Mouse (Mus musculus) liver, embryonic 14.5 days (tissue): Measurements from ENCODE around the gene Sfn.

Source experiments
- CTCF ChIP-seq: IDR thresholded peaks from 2 replicates; pipeline ENCODE4 v1.5.1; 2016; ENCODE audit warnings: antibody characterized with exemption, low read depth, control low read depth
- EP300 ChIP-seq: IDR thresholded peaks from 2 replicates; pipeline ENCODE4 v1.6.1; 2016; ENCODE audit warnings: antibody characterized with exemption, low read depth

DNA sequence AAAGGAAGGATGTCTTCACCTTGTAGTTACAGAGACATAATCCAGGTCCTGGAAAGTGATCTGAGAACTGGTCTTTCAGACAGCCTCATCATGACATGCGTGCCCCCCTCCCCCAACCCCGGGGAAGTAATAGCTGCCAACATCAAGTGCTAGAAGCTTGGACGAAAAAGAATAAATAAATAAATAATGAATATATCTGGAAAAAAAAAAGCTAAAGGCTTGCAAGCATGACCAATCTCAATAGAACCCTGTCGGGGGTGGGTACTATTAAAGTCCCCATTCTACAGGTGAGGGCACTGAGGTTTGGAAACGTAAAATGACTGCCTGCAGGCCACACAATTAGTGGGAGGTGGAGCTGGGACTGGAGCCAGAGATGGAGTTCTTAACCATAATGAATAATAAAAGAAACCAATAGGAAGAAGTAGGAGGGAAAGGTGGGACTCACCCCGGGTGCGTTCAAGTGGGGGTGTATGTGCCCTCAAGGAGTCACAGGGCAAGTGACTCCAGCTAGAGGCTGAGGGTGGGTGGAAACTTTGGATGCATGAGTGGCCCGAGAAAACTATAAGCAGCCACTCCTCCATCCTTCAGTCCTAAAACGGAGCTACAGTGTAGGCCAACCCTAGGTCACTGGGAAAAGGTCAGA lies 29.9 kb upstream of the Sfn start:
- TF ChIP-seq EP300 (no peak), CTCF (no peak)
